Mouse (Mus musculus) stomach, embryonic 14.5 days (tissue): Measurements from ENCODE around the gene AC134908.4. TPM values are rescaled to one million over a fixed set of nuclear protein-coding genes. Genes with fewer than 3 reads are reported as not detected.

ENCODE experiments used
- ATAC-seq: fragments of 200-750 bp; cut with Nextera tagmentation; 2 replicates; pipeline ENCODE4 v1.8.0; 2017; ENCODE audit warnings: low read depth, moderate TSS enrichment; ENCODE audit not compliant: insufficient number of reproducible peaks, insufficient read depth, low FRiP score
- H3K27ac ChIP-seq: fragments of 300-500 bp; sonication (generic); 2 replicates; pipeline ENCODE4 v1.5.1; 2014; ENCODE audit warnings: mild to moderate bottlenecking, low read length, moderate library complexity, mixed read lengths
- H3K27me3 ChIP-seq: fragments of 300-500 bp; sonication (generic); 2 replicates; pipeline ENCODE4 v1.6.1; 2014; ENCODE audit warnings: low read length, control low read depth, mixed read lengths; ENCODE audit not compliant: control insufficient read depth, insufficient read depth
- H3K36me3 ChIP-seq: fragments of 300-500 bp; sonication (generic); 2 replicates; pipeline ENCODE4 v1.6.1; 2014; ENCODE audit warnings: mild to moderate bottlenecking, control low read depth, low read length, moderate library complexity, mixed read lengths; ENCODE audit not compliant: control insufficient read depth, insufficient read depth
- H3K4me1 ChIP-seq: fragments of 300-500 bp; sonication (generic); 2 replicates; pipeline ENCODE4 v1.6.1; 2014; ENCODE audit warnings: low read length, control low read depth, mixed read lengths; ENCODE audit not compliant: control insufficient read depth, insufficient read depth
- H3K4me2 ChIP-seq: fragments of 300-500 bp; sonication (generic); replicated peaks from 2 replicates; pipeline ENCODE4 v1.6.1; 2014; ENCODE audit warnings: low read depth, low read length, control low read depth
- H3K4me3 ChIP-seq: fragments of 300-500 bp; sonication (generic); 2 replicates; pipeline ENCODE4 v1.5.1; 2014; ENCODE audit warnings: low read depth, low read length, control low read depth
- H3K9ac ChIP-seq: fragments of 300-500 bp; sonication (generic); replicated peaks from 2 replicates; pipeline ENCODE4 v1.6.1; 2014; ENCODE audit warnings: low read depth, mild to moderate bottlenecking, control low read depth, low read length, moderate library complexity, mixed read lengths
- H3K9me3 ChIP-seq: fragments of 300-500 bp; sonication (generic); 2 replicates; pipeline ENCODE4 v1.6.1; 2016; ENCODE audit warnings: low read depth, low read length, control low read depth; ENCODE audit not compliant: control insufficient read depth
- WGBS: fragments of 180-500 bp; shearing (Covaris S2); extraction: QIAGEN DNeasy Blood & Tissue Kit; methylation state at CpG from one replicate; pipeline ENCODE4 v1.1.7; 2014; 5-methylcytosine and 5-hydroxymethylcytosine counted together
- polyA plus RNA-seq: library from polyadenylated mRNA; unstranded; fragments of >200 nt; fragmentation: Nextera tagmentation; extraction: Ambion mirVana; gene quantifications from 2 replicates; pipeline ENCODE4 v1.2.1, GENCODE M21; 2014

Gene AC134908.4
- polyA plus RNA-seq, 1 experiment from 2014 or later = not detected

DNA sequence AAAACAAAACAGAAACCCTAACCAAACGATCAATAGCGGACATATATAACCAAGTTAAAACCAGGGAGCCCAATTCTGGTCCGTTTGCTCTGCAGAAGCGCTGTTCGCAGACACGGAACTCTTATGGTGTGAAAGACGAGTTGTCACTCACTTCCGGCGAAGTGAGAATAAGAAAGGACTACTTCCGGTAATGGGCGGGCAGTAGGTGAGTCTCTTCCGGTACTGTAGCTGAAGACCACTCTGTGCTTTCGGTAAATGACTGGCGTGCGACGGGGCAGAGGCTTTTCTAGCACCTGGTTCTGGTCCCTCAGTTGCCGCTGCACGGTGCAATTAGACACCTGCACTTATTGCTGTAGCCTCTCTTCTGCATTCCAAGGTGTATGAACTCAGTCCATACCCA, 28.0 kb upstream of the AC134908.4 start, which contains the start of gene Wdr24:
TSS of gene Wdr24 (plus strand) at position 176 of the 400 bp plus-strand sequence.
- Histone ChIP-seq H3K27me3 (peaks cover 20% of the 10 kb centered on the region), H3K36me3 (peaks cover 16% of the 10 kb centered on the region; the same call in 1 of the 2 replicates), H3K9ac (peak within 1 kb of the TSS; percentile 63), H3K4me2 (peak within 1 kb of the TSS; percentile 87), H3K4me3 (peak within 1 kb of the TSS; percentile 61), H3K27ac (no peak within 1 kb of the TSS), H3K9me3 (no peaks in the 10 kb centered on the region), H3K4me1 (peaks cover 16% of the 10 kb centered on the region)
- peak; percentile 77; the same call in 1 of the 2 replicates for ATAC-seq
- WGBS = under 1% methylated on average over 18 of the region's 18 CpGs

DNA sequence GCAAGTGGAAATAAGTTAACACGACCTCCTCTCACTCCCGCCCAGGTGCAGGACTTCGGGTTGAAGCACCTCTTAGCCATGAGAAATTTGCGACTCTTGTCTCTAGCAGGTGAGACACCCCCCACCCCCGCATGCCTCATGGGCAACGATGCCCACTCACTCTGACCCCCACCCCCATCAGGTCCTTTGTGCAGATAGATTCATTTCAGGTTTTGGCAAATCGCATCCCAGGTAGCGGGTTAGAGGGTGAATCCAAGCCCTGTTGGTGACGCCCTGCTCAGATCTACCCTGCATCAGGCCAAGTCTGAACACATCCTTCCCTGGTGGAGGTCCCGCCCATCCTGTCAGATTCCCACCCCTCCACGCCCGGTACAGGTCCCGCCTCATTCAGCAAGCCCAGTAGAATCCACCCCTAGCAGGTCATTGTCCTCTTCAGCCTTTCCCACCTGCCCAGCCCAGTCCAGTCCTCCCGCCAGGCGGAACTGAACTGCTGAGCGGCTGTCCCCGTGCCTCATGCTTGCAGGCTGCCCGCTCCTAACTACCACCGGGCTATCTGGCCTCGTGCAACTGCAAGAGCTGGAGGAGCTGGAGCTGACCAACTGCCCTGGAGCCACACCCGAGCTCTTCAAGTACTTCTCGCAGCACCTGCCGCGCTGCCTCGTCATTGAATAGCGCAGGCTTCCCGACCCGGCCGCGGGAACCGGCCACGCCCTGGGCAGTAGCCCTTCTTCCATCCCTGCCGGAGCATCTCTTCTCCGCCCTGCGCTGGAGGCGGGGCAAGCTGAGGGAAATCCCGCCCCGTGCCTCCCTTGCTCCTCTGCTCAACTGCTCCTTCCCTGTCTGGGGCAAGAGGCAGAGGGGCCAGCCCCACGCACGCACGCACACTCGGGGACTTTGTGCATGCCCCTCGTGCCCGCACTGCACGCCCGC, 23.7 kb upstream of the AC134908.4 start:
- Histone ChIP-seq H3K4me3 (no peak overlapping the region; the same call in 1 of the 2 replicates), H3K27me3 (peaks cover 24% of the 10 kb centered on the region)
- WGBS = 6% methylated on average over 46 of the region's 46 CpGs

GRCm38 (mm10) chr17:25817662-25818061, 22.2 kb upstream of the AC134908.4 start:
- no peak overlapping the region for H3K4me2 ChIP-seq
- H3K9ac ChIP-seq = no peak overlapping the region
- H3K4me1 ChIP-seq = no peaks in the 10 kb centered on the region
- WGBS = 84% methylated on average over 11 of the region's 11 CpGs
- H3K9me3 ChIP-seq = no peaks in the 10 kb centered on the region
- H3K27ac ChIP-seq = no peak overlapping the region
- no peaks in the 10 kb centered on the region for H3K36me3 ChIP-seq
- no peak overlapping the region for H3K4me3 ChIP-seq
- peaks cover 24% of the 10 kb centered on the region for H3K27me3 ChIP-seq
- no peak for ATAC-seq

More for the DNA sequence above, 23.7 kb upstream of the AC134908.4 start:
- Histone ChIP-seq H3K9ac (no peak overlapping the region), H3K27ac (no peak overlapping the region), H3K4me2 (peak overlapping the region; percentile 20; the same call in 1 of the 2 replicates), H3K36me3 (no peaks in the 10 kb centered on the region), H3K4me1 (peaks cover 5% of the 10 kb centered on the region), H3K9me3 (no peaks in the 10 kb centered on the region)
- peak; percentile 20; the same call in 1 of the 2 replicates for ATAC-seq

GRCm38 (mm10) chr17:25813471-25813870, 18.0 kb upstream of the AC134908.4 start:
- Histone ChIP-seq H3K9ac (no peak overlapping the region), H3K36me3 (no peaks in the 10 kb centered on the region), H3K4me1 (no peaks in the 10 kb centered on the region), H3K27me3 (peaks cover 9% of the 10 kb centered on the region; the same call in 1 of the 2 replicates), H3K27ac (no peak overlapping the region), H3K9me3 (no peaks in the 10 kb centered on the region), H3K4me2 (no peak overlapping the region), H3K4me3 (no peak overlapping the region)
- ATAC-seq = no peak
- 3% methylated on average over 20 of the region's 20 CpGs for WGBS

DNA sequence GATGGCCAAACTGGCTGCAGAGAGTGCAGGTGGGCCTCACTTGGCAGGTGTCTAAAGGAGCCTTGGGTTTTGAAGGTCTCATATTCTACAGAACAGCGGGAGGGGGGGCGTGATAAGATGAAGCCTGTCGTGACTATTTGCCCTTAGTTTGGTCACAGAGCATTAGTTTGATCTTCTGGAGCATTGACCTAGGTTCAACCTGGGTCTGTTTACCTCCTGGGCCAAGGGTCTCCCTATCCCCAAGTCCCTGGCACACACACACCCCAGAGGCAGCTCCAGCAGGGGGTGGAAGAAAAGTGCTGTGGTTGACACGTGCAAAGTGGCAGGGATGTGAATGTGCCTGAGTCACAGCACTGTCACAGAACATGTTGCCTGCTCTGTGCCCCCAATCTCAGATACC, 15.4 kb upstream of the AC134908.4 start:
- no peaks in the 10 kb centered on the region for H3K36me3 ChIP-seq
- no peak overlapping the region for H3K4me2 ChIP-seq
- no peak overlapping the region for H3K9ac ChIP-seq
- 62% methylated on average over 4 of the region's 4 CpGs for WGBS
- H3K9me3 ChIP-seq = no peaks in the 10 kb centered on the region
- no peak overlapping the region for H3K27ac ChIP-seq
- no peaks in the 10 kb centered on the region for H3K4me1 ChIP-seq
- H3K27me3 ChIP-seq = peaks cover 6% of the 10 kb centered on the region; the same call in 1 of the 2 replicates
- H3K4me3 ChIP-seq = no peak overlapping the region
- ATAC-seq = no peak

DNA sequence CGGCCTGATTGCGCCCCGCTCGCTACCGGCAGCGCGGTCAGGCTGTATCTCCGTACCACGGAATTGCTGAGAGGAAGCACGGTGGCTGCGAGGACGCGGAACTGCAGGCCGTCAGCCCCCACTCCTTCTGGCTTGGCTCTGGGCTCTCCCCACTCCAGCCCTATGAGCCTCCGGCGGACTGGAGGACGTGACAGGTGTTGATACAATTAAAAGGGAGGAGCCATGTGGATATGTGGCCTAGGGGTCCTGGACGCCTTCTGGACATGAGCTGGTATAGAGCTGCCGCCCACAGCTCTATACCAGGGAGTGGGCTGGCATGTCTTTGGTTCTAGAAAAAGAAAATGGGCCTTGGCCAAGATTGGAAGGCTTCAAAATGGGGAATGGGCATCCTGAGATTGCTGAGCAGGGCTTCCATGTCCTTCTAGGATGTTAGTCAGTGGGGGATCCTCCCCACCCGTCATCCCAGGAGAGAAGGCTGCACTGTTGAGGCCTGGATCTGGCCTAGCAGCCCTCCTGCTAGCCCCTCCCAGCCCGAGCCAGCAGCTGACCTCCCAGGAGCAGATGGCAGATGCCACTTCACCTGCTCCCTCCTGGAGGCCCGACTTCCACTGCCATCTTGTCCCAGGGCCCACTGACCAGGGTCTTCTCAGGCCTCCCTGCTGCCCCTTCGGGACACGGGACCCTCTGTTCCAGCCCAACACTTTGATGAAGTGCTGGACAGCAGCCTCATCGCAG, 14.3 kb upstream of the AC134908.4 start:
- Histone ChIP-seq H3K4me3 (peak overlapping the region; percentile 70), H3K9me3 (no peaks in the 10 kb centered on the region), H3K36me3 (no peaks in the 10 kb centered on the region), H3K4me1 (no peaks in the 10 kb centered on the region), H3K27me3 (peaks cover 6% of the 10 kb centered on the region; the same call in 1 of the 2 replicates), H3K4me2 (peak overlapping the region; percentile 98), H3K27ac (no peak overlapping the region; the same call in 1 of the 2 replicates), H3K9ac (peak overlapping the region; percentile 23)
- ATAC-seq = no peak
- WGBS = 8% methylated on average over 25 of the region's 25 CpGs

DNA sequence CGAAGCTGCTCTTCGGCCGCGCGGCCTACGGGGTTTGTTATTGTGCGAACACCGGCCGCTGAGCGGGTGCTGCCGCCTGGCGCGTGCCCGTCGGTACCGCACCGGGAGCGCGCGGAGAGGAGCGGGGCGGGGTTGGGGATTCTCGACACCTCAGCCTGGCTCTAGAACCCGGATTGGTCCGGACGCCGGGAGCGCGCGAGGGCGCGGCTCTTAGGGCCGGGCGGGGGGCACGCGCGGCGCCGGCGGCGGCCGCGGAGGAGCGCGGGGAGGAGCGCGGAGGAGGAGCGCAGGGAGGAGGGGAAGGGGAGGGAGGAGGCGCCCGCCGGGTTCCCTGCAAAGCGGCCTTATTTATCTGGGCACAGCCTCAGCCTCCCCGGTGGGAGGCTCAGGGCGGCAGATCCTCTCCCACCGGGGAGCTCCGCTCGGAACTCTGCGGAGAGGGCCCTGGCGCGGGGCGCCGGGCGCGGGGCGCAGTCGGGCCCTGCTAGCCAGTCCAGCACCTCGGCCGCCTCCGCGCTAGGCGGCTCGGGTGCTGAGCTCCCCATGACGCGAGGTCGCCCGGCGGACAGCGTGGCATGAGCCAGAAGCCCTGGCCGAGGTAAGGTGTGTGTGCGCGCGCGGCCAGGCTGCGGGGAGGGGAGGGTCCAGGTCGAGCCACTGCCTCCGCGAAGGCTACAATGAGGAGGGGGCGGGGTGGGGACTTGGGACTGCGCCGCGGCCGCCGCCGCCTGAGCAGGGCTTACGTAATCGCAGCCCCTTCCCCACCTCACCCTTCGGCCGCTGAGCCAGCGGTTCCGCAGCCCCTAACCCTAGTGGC, 13.5 kb upstream of the AC134908.4 start, which contains the start of gene Fbxl16:
TSS of gene Fbxl16 (plus strand) at position 297 of the 817 bp plus-strand sequence.
- Histone ChIP-seq H3K27ac (peak within 1 kb of the TSS; percentile 66; the same call in 1 of the 2 replicates), H3K4me2 (peak within 1 kb of the TSS; percentile 98), H3K36me3 (no peaks in the 10 kb centered on the region), H3K4me3 (peak within 1 kb of the TSS; percentile 70), H3K27me3 (peaks cover 6% of the 10 kb centered on the region; the same call in 1 of the 2 replicates), H3K4me1 (no peaks in the 10 kb centered on the region), H3K9ac (peak within 1 kb of the TSS; percentile 25), H3K9me3 (no peaks in the 10 kb centered on the region)
- under 1% methylated on average over 61 of the region's 100 CpGs for WGBS
- peak; percentile 77 for ATAC-seq
